Mouse (Mus musculus): ENCODE measurements around the gene Slfnl1. TPM values are rescaled to one million over a fixed set of nuclear protein-coding genes. Genes with fewer than 3 reads are reported as not detected.

Gene Slfnl1
- polyA plus RNA-seq, 1 experiment: not detected

- H3K4me1 ChIP-seq (ENCODE audit: control insufficient read depth, insufficient read depth, low read length): no peaks in the 10 kb centered on the region
- H3K9ac ChIP-seq (ENCODE audit: low read depth, poor library complexity, severe bottlenecking): peak within 1 kb of the TSS; percentile 93
- H3K9me3 ChIP-seq (replicated peaks; ENCODE audit: control insufficient read depth, insufficient read depth, low read length, poor library complexity, severe bottlenecking): no peaks in the 10 kb centered on the region
- TF ChIP-seq CTCF (IDR thresholded peaks at IDR 0.05; ENCODE audit: low read depth, low read length) (no peak), POLR2A (IDR thresholded peaks at IDR 0.05; ENCODE audit: insufficient read depth, low read length) (peak; percentile 93), EP300 (IDR thresholded peaks at IDR 0.05; ENCODE audit: insufficient read depth, low read depth, low read length) (0 out of 2 replicates have a peak, but pooled peaks have one; percentile 21)
- H3K4me3 ChIP-seq (ENCODE audit: low read depth, low read length): peak within 1 kb of the TSS; percentile 91
- H3K36me3 ChIP-seq (ENCODE audit: control insufficient read depth, insufficient read depth, low read length, poor library complexity, severe bottlenecking): peaks cover 11% of the 10 kb centered on the region
- no peaks in the 10 kb centered on the region for H3K27me3 ChIP-seq (ENCODE audit: control insufficient read depth, insufficient read depth, low read length, poor library complexity, severe bottlenecking)
- peak within 1 kb of the TSS; percentile 12; the same call in 1 of the 2 replicates for H3K27ac ChIP-seq (ENCODE audit: insufficient read depth, low read length)
Measured at GRCm38 (mm10) chr4:120569486-120570437, 37.7 kb downstream of the Slfnl1 start, which contains the start of gene Ctps. Ctps (minus strand) TSS chr4:120570276.

- Histone ChIP-seq H3K36me3 (ENCODE audit: control insufficient read depth, insufficient read depth, low read length, poor library complexity, severe bottlenecking) (peaks cover 4% of the 10 kb centered on the region; the same call in 1 of the 2 replicates), H3K4me3 (ENCODE audit: low read depth, low read length) (peak overlapping the region; percentile 91), H3K27ac (ENCODE audit: insufficient read depth, low read length) (0 out of 2 replicates have a peak overlapping the region, but pooled peaks have one; percentile 12), H3K9me3 (replicated peaks; ENCODE audit: control insufficient read depth, insufficient read depth, low read length, poor library complexity, severe bottlenecking) (no peaks in the 10 kb centered on the region), H3K9ac (ENCODE audit: low read depth, poor library complexity, severe bottlenecking) (peak overlapping the region; percentile 93), H3K4me1 (ENCODE audit: control insufficient read depth, insufficient read depth, low read length) (no peaks in the 10 kb centered on the region), H3K27me3 (ENCODE audit: control insufficient read depth, insufficient read depth, low read length, poor library complexity, severe bottlenecking) (no peaks in the 10 kb centered on the region)
- TF ChIP-seq POLR2A (IDR thresholded peaks at IDR 0.05; ENCODE audit: insufficient read depth, low read length) (no peak), EP300 (IDR thresholded peaks at IDR 0.05; ENCODE audit: insufficient read depth, low read depth, low read length) (no peak), CTCF (IDR thresholded peaks at IDR 0.05; ENCODE audit: low read depth, low read length) (no peak)
Measured at GRCm38 (mm10) chr4:120570438-120571069, 38.5 kb downstream of the Slfnl1 start.

- H3K9ac ChIP-seq (ENCODE audit: low read depth, poor library complexity, severe bottlenecking): peak overlapping the region; percentile 93
- no peak for TF ChIP-seq POLR2A (IDR thresholded peaks at IDR 0.05; ENCODE audit: insufficient read depth, low read length)
- no peak for TF ChIP-seq EP300 (IDR thresholded peaks at IDR 0.05; ENCODE audit: insufficient read depth, low read depth, low read length)
- TF ChIP-seq CTCF (IDR thresholded peaks at IDR 0.05; ENCODE audit: low read depth, low read length): no peak
- no peak overlapping the region for H3K27ac ChIP-seq (ENCODE audit: insufficient read depth, low read length)
- no peaks in the 10 kb centered on the region for H3K27me3 ChIP-seq (ENCODE audit: control insufficient read depth, insufficient read depth, low read length, poor library complexity, severe bottlenecking)
- no peaks in the 10 kb centered on the region for H3K9me3 ChIP-seq (replicated peaks; ENCODE audit: control insufficient read depth, insufficient read depth, low read length, poor library complexity, severe bottlenecking)
- H3K4me3 ChIP-seq (ENCODE audit: low read depth, low read length): no peak overlapping the region
- H3K4me1 ChIP-seq (ENCODE audit: control insufficient read depth, insufficient read depth, low read length): no peaks in the 10 kb centered on the region
- 0 out of 2 replicates have a peak, but pooled peaks cover 2% of the 10 kb centered on the region for H3K36me3 ChIP-seq (ENCODE audit: control insufficient read depth, insufficient read depth, low read length, poor library complexity, severe bottlenecking)
Measured at GRCm38 (mm10) chr4:120571070-120571464, 39.0 kb downstream of the Slfnl1 start.

DNA sequence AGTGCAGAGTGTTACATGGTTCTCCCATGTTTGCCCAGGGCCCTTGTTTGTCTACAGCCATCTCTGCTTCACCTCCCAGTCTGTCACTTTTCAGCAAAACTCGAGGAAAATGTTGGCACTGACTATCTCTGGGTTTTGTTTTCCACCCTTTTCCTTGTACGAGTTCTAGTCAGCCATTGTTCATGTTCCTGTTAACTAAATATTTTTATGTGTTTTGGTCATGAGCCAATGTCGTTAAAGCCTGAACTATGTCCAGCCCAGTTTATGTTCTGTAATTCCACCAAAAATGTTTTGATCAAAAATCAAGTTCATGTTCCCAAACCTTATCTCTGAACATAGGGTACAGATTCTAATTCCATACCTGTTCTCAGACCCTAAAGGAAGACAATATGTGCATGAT, 39.7 kb downstream of the Slfnl1 start:
- no peaks in the 10 kb centered on the region for H3K27me3 ChIP-seq (ENCODE audit: control insufficient read depth, insufficient read depth, low read length, poor library complexity, severe bottlenecking)
- no peak for TF ChIP-seq EP300 (IDR thresholded peaks at IDR 0.05; ENCODE audit: insufficient read depth, low read depth, low read length)
- no peak for TF ChIP-seq CTCF (IDR thresholded peaks at IDR 0.05; ENCODE audit: low read depth, low read length)
- no peak for TF ChIP-seq POLR2A (IDR thresholded peaks at IDR 0.05; ENCODE audit: insufficient read depth, low read length)
- H3K4me1 ChIP-seq (ENCODE audit: control insufficient read depth, insufficient read depth, low read length): no peaks in the 10 kb centered on the region
- 0 out of 2 replicates have a peak, but pooled peaks cover under 1% of the 10 kb centered on the region for H3K36me3 ChIP-seq (ENCODE audit: control insufficient read depth, insufficient read depth, low read length, poor library complexity, severe bottlenecking)
- no peak overlapping the region for H3K9ac ChIP-seq (ENCODE audit: low read depth, poor library complexity, severe bottlenecking)
- H3K4me3 ChIP-seq (ENCODE audit: low read depth, low read length): no peak overlapping the region
- no peak overlapping the region for H3K27ac ChIP-seq (ENCODE audit: insufficient read depth, low read length)
- H3K9me3 ChIP-seq (replicated peaks; ENCODE audit: control insufficient read depth, insufficient read depth, low read length, poor library complexity, severe bottlenecking): no peaks in the 10 kb centered on the region

DNA sequence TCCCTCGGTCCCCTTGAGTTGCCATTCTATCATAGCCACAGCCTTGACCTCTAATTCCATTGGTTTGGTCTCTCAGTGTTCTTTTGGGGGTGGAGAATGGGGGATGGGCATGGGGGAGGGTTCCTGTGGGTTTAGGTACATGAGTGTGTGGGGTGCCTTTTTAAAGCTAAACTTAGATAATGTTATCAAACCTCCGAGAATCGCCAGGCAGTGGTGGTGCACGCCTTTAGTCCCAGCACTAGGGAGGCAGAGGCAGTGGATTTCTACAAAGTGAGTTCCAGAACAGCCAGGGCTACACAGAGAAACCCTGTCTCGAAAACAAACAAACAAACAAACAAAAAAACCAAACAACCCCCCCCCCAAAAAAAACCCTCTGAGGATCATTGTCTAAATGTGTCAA, 48.9 kb downstream of the Slfnl1 start:
- H3K4me3 ChIP-seq (ENCODE audit: low read depth, low read length): no peak overlapping the region
- H3K4me1 ChIP-seq (ENCODE audit: control insufficient read depth, insufficient read depth, low read length): no peaks in the 10 kb centered on the region
- H3K27me3 ChIP-seq (ENCODE audit: control insufficient read depth, insufficient read depth, low read length, poor library complexity, severe bottlenecking): no peaks in the 10 kb centered on the region
- H3K9me3 ChIP-seq (replicated peaks; ENCODE audit: control insufficient read depth, insufficient read depth, low read length, poor library complexity, severe bottlenecking): no peaks in the 10 kb centered on the region
- no peaks in the 10 kb centered on the region for H3K36me3 ChIP-seq (ENCODE audit: control insufficient read depth, insufficient read depth, low read length, poor library complexity, severe bottlenecking)
- no peak for TF ChIP-seq POLR2A (IDR thresholded peaks at IDR 0.05; ENCODE audit: insufficient read depth, low read length)
- no peak for TF ChIP-seq CTCF (IDR thresholded peaks at IDR 0.05; ENCODE audit: low read depth, low read length)
- TF ChIP-seq EP300 (IDR thresholded peaks at IDR 0.05; ENCODE audit: insufficient read depth, low read depth, low read length): no peak
- no peak overlapping the region for H3K9ac ChIP-seq (ENCODE audit: low read depth, poor library complexity, severe bottlenecking)
- H3K27ac ChIP-seq (ENCODE audit: insufficient read depth, low read length): no peak overlapping the region

Measured in ES-Bruce4 (cell line).